Mouse (Mus musculus) embryonic fibroblast, embryonic 13.5 days (primary cell): Measurements from ENCODE around the gene Cipc.

ENCODE experiments used
- CTCF ChIP-seq: IDR thresholded peaks from 2 replicates; pipeline ENCODE4 v1.5.1; 2011; ENCODE audit warnings: mild to moderate bottlenecking, control low read depth, low read length, moderate library complexity, borderline replicate concordance; ENCODE audit not compliant: insufficient read depth
- POLR2A ChIP-seq: IDR thresholded peaks from 2 replicates; pipeline ENCODE4 v1.6.1; 2011; ENCODE audit warnings: low read depth, mild to moderate bottlenecking, control low read depth, low read length, moderate library complexity

GRCm38 (mm10) chr12:86995931-86996330 is 49.1 kb downstream of the Cipc start:
- TF ChIP-seq CTCF, result no peak
- no peak for TF ChIP-seq POLR2A
